Mouse (Mus musculus) brain, embryonic 18.5 days (tissue): ENCODE measurements around the gene Fancc.
"Not testable (repeated sequence)": the region's sequence is repeated elsewhere in the genome, so short reads cannot be mapped to it uniquely, and the experiment has no call there.

Source experiments
- DNase-seq: peaks from one replicate; pipeline ENCODE4 v3.0.0-alpha.2; 2012; ENCODE audit warnings: low read depth, low spot score

Gene Fancc

GRCm38 (mm10) chr13:63317681-63318104 is 179.4 kb downstream of the Fancc start:
- no peak for DNase-seq

- no peak for DNase-seq
Observed at GRCm38 (mm10) chr13:63316407-63316806, 180.7 kb downstream of the Fancc start.

GRCm38 (mm10) chr13:63315777-63316176 is 181.3 kb downstream of the Fancc start:
- no peak for DNase-seq

DNA sequence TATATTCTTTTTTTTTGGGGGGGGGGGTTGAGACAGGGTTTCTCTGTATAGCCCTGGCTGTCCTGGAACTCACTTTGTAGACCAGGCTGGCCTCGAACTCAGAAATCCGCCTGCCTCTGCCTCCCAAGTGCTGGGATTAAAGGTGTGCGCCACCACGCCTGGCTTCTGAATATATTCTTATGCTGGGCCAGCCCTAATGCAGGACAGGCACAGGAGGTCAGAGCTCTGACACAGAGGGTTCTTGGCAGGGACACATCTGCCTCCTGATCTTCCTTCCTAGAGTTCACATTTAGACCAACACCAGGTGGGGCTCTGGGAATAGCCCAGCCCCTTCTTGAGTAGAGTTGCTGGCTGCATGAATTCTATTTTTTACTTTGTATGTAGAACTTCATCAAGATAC is 182.0 kb downstream of the Fancc start:
- DNase-seq = not testable (repeated sequence)

DNA sequence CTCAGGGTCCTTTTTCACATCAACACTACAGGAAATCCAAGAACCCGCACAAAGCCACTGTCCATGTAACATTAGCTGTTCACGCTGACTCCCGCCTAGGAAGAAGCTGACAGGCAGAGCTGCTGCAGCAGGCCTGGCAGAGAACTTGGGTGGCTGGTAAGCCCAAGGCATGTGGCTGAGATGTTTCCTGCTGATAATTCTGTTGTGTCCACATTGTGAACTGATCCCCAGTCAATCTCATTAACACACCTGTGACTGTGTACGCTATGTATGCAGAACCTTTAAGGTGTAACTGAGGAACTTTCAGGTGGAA is 182.5 kb downstream of the Fancc start:
- DNase-seq = no peak

DNA sequence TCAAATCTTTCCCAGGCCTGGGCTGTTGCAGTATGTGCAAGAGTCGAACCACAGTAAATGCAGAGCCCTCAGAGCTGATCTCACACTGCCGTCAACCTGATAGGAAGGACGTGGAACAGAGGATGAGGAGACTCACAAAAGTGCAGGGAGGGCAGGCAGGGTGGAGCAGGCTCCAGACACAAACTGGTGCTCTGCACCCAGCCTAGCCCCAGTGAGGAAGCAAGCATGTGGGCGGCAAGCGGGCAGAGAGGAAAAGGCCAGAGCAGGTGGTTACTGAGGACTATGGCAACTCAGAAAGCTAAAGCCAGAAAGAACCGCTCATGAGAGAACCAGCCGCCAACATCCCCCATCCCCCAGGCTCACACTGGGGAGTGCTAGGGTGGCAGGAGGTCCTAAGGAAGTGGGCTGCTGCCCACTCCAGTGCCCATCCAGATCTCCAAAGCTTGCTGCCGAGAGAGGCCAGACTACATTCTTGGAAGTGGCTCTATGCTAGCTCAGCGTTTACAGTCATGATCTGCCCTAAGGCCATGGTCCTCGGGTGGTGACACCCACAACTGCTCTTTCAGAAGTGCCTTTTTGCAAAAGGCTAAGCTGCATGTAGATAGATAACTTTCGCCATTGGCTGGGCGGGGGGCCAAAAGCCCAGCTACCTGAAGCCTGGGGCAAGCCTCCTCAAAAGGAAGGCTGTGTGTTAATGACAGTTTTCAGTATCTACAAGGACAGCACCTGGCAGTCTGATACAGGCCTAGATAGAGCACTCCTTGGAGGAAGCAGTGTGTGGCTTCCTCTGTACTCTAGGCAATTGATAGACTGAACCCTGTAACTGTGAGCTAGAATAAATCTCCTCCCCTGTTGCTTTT is 183.1 kb downstream of the Fancc start:
- no peak for DNase-seq

GRCm38 (mm10) chr13:63313247-63313646 is 183.8 kb downstream of the Fancc start:
- no peak for DNase-seq

DNA sequence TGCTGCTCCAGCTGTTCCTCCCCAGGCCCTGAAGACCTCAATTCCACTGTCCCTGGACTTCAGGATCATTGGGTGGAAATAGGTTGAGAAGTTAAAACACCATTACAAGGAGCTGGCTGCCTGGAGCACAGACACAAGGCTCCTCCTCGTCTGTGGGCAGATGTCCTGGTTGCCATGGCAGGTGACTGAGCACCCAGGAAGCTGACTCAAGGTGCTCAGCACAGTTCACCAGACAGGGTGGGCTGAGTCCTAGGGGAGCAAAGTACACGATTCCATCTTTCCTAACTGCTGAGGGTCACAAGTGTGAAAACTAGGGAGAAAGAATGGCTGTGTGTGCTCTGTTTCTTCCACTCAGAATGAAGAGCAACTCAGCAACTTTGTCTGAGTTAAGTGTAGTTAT is 185.9 kb downstream of the Fancc start:
- DNase-seq = no peak

DNA sequence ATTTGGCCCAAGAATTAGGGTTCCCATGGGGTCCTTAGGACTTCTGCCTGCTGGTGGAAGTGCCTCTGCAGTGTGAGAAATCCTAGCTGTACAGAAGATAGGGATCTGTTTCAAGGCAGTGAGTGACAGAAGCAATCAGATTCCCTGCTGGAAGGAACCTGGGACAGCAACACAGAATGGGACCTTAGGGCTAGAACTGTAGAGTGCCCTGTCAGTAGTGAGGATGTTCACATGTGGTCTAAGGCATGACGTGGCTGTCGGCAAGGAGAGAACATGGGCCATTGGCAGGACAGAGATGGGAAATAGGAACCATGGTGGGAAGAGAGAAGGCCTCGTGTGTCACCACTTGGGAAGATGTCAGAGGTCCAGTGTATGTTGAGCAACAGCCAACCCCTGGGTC is 187.5 kb downstream of the Fancc start:
- DNase-seq = no peak

DNA sequence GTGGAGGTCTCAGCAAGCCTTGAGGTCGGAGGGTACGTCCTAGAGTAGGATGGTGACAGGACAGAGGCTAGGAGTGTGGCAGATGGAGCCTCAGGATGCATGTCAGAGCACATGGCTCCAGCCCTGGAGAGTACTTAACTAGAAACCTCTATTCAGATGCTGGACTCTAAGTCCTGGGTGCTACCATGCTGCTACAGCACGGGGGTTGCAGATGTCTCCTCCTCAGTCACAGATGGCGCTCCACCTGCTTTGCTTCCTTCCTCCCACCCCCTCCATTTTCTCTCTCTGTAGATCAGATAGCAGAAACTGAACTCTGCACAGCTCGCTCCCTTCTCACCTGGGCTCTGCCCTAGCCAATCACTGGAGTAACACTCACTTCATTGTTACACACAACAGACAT is 190.3 kb downstream of the Fancc start:
- no peak for DNase-seq

- DNase-seq = no peak
Observed at GRCm38 (mm10) chr13:63305160-63306011, 191.7 kb downstream of the Fancc start.

GRCm38 (mm10) chr13:63304799-63305159 is 192.3 kb downstream of the Fancc start:
- no peak for DNase-seq

GRCm38 (mm10) chr13:63304124-63304792 is 192.8 kb downstream of the Fancc start:
- DNase-seq = no peak

- DNase-seq = no peak
Observed at GRCm38 (mm10) chr13:63302381-63302780, 194.7 kb downstream of the Fancc start.

GRCm38 (mm10) chr13:63301764-63302209 is 195.3 kb downstream of the Fancc start:
- DNase-seq = no peak

DNA sequence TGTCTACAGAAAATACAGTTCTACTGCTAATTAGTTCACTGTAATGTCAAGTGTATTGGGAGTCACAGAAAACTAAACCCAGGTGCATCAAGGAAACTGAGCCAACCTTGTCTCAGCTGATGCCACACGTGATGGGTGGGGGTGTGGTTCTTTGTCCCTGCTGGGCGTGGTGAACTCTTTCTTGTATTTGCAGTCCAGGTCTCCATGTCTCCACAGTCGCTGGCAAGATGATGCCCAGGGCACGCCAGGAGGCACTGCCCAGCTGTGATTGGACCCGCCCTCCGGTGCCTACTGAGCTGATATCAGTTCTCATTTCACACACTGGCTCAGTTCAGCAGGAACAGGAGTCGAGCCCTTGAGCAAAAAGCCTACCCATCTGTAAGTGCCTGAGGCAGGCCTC is 196.1 kb downstream of the Fancc start:
- no peak for DNase-seq

- no peak for DNase-seq
Observed at GRCm38 (mm10) chr13:63298931-63299330, 198.1 kb downstream of the Fancc start.

DNA sequence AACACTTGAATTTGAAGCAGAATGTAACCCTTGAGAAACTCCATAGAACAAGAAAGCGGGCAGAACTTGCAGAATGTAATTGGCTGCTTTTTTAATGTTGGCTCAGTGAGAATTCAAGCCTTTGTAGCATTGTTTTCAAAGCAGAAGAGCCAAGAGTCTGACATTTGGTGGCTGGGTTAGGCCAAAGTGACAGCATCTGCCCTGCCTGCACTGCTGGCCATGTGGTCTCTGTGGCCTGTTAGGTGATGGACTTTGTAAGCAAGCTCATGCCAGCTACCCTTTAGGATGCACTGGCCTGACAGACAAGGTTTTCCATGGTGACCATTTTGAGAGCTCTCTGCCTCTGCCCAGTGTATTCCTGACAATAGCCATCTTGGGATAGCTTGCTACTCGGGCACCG is 199.1 kb downstream of the Fancc start:
- DNase-seq = no peak

DNA sequence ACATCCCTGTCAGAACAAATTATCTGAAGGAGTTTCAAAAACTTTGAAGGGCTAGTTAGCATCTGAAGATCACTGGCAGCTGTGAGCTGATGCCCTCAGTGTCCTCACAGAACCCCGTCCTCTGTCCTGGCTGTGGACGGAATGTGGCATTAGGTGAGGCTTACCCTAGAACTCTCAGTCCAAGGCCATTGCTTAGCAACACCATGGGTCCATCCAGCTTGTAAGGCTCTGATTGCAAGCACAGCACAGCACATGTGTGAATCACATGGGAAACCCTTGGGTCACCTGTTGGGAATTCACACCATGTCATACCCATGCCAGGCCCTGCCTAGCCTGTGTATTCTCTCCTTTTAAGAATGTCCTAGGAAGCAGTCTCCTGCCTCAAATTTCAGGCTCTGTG is 200.1 kb downstream of the Fancc start:
- DNase-seq = no peak

DNA sequence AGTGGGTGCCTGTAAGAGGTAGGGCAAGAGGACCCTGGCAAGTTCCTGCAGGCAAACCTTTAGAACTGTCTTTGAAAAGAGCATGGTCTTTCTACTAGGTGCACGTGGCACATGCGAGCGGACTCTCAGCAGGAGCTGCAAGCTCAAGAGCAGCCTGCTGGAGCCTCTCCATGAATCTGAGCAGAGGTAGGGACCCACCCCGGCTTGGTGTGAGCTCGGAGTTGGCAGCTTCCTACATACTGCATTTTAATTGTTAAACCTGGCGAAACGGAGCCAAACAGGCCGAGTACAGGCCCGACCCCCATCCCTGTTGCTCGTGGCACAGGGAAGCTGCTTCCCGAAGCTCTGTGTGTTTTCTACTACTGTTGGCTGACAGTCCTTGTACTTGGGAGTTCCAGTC is 200.8 kb downstream of the Fancc start:
- DNase-seq = no peak

DNA sequence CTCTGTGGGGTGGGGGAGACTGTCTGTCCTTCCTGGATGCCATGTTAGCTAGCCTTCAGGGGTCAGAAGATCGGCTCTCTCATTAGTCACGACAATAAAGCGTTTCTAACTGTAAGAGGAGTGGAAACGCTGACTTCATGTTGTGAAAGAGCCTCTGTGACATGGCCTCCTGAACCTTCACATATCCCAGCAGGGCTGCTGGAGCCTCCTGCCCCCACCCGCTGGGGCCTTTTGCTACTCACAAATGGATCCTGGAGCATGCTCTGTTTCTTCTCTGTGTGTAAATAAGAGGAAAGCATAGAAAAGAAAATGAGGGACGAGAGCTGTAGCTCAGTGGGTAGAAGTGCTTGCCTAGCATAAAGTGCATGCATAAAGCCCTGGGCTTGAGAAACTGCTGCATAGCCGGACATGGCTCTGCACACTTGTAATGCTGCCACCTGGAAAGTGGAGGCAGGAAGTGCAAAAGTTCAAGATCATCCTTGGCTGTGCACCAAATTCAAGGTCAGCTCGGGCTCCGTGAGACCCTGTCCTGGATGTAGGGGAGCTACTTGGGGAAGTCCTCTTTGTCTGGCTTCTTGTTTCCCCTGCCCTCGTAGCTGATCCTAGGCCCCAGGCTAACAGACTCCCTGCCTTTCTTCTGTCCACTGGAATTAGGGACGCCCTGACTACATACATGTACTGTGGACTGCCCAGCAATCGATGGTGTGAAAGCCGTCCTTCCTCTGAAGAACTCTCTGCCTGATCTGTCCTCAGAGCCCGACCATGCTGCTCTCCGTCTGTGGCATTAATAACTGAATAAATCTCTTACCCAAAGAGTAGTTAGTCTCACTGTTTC is 202.5 kb downstream of the Fancc start:
- no peak for DNase-seq
